Mouse (Mus musculus) liver, embryonic 16.5 days (tissue): ENCODE results near the gene Apobec4. TPM values are rescaled to one million over a fixed set of nuclear protein-coding genes. Genes with fewer than 3 reads are reported as not detected.

Experiments
- ATAC-seq: fragments of 200-750 bp; cut with Nextera tagmentation; 2 replicates; pipeline ENCODE4 v1.8.0; 2017; ENCODE audit warnings: low read depth, mild to moderate bottlenecking, moderate number of reproducible peaks, moderate library complexity
- H3K27ac ChIP-seq: fragments of 300-500 bp; sonication (generic); 2 replicates; pipeline ENCODE4 v1.5.1; 2014; ENCODE audit warnings: mild to moderate bottlenecking, low read length
- H3K27me3 ChIP-seq: fragments of 300-500 bp; sonication (generic); 2 replicates; pipeline ENCODE4 v1.6.1; 2014; ENCODE audit warnings: low read depth, low read length, mixed read lengths; ENCODE audit not compliant: control insufficient read depth, insufficient read depth
- H3K36me3 ChIP-seq: fragments of 300-500 bp; sonication (generic); 2 replicates; pipeline ENCODE4 v1.6.1; 2014; ENCODE audit warnings: mild to moderate bottlenecking; ENCODE audit not compliant: control insufficient read depth, insufficient read depth
- H3K4me1 ChIP-seq: fragments of 300-500 bp; sonication (generic); 2 replicates; pipeline ENCODE4 v1.6.1; 2014; ENCODE audit warnings: low read depth, low read length, mixed read lengths; ENCODE audit not compliant: control insufficient read depth
- H3K4me2 ChIP-seq: fragments of 300-500 bp; sonication (generic); 2 replicates; pipeline ENCODE4 v1.6.1; 2014; ENCODE audit warnings: low read depth, low read length, mixed read lengths
- H3K4me3 ChIP-seq: fragments of 300-500 bp; sonication (generic); 2 replicates; pipeline ENCODE4 v1.5.1; 2014; ENCODE audit warnings: low read depth, mild to moderate bottlenecking, low read length
- H3K9ac ChIP-seq: fragments of 300-500 bp; sonication (generic); 2 replicates; pipeline ENCODE4 v1.6.1; 2014; ENCODE audit warnings: low read depth, low read length
- H3K9me3 ChIP-seq: fragments of 300-500 bp; sonication (generic); replicated peaks from 2 replicates; pipeline ENCODE4 v1.6.1; 2016; ENCODE audit warnings: low read length; ENCODE audit not compliant: control insufficient read depth
- WGBS: fragments of 180-500 bp; shearing (Covaris S2); extraction: QIAGEN DNeasy Blood & Tissue Kit; methylation state at CpG from one replicate; pipeline ENCODE4 v1.1.7; 2014; ENCODE audit not compliant: insufficient replicate concordance; 5-methylcytosine and 5-hydroxymethylcytosine counted together
- polyA plus RNA-seq: library from polyadenylated mRNA; unstranded; fragments of >200 nt; fragmentation: Nextera tagmentation; extraction: Ambion mirVana; gene quantifications from 2 replicates; pipeline ENCODE4 v1.2.1, GENCODE M21; 2015

Gene Apobec4
- polyA plus RNA-seq: not detected in 2 replicates

DNA sequence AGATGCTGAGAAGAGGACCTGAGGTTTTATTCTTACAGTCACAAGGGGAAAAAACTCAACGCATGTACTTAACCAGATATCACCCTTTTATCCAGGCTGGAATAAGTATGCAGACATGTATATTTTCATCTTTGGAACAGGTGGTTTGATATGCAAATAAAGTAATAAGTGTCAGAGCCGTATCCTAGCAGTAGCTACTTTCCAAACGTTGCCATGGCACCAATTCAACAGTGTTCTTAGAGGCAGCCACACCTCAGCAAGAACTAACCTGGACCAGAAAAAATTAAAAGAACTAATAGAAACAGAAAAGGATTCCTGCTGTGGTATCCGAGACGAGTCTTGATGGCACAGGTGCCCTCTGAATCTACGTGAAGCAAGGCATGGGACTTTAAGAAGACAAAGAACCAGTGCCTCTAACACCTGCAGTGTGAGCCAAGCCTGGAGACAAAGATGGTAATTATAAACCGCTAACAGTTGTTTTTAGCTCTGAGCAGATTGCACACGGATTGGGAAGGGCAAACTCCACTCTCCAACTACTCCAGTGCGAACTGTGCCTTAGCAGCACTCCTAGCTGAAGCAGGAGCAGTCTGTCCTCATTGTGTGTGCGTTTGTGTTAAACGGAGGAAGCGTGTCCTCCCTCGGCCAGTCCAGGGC, at the start of gene Apobec4:
Gene Apobec4, plus strand, starts transcription at position 240 of the 654 bp plus-strand sequence.
- Histone ChIP-seq H3K27ac (no peak within 1 kb of the TSS), H3K4me3 (no peak within 1 kb of the TSS), H3K36me3 (no peaks in the 10 kb centered on the region), H3K4me2 (no peak within 1 kb of the TSS), H3K4me1 (no peaks in the 10 kb centered on the region), H3K27me3 (no peaks in the 10 kb centered on the region), H3K9me3 (no peaks in the 10 kb centered on the region), H3K9ac (no peak within 1 kb of the TSS)
- no peak for ATAC-seq
- 58% methylated on average over 13 of the region's 13 CpGs for WGBS

DNA sequence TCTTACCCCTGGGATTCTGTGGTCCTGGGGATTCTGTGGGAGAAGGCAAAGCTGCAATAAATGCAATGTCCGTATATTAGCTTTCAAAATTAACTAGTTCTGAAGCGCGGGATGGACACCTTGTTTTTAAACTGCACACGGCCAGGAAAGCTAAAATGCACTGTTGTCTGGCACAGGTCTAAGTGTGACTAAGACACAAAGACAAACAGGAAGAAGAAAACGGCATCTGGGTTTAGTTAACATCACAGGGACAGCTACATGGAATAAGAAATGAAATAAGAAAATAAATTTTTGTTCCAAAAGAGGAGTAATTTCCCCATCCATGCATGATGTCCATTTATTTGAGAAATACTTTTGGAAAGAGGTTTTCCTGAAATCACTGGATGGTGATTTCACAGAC, 49.3 kb upstream of the Apobec4 start:
- Histone ChIP-seq H3K27me3 (no peaks in the 10 kb centered on the region), H3K4me3 (no peak overlapping the region), H3K9me3 (no peaks in the 10 kb centered on the region), H3K4me1 (no peaks in the 10 kb centered on the region), H3K9ac (no peak overlapping the region), H3K36me3 (no peaks in the 10 kb centered on the region), H3K4me2 (no peak overlapping the region), H3K27ac (no peak overlapping the region)
- 66% methylated on average over 5 of the region's 5 CpGs for WGBS
- no peak for ATAC-seq

DNA sequence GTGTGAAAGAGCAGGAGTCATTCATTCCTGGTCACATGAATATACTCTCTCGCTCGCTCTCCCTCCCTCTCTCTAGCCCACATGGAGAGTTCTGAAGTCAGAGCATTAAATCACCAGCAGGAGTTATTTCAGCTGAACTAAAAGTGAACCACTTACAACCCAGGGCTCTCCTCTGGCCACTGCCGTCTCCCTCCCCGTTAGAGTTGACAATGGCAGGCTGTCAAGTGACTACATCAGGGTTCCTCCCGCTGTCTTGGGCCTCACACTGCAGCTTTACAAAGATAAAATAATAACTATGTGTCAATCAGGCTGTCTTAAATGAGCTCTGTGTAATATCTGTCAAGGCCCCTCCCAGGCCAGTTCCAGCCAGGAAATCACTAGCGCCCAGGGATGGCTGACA, 47.4 kb upstream of the Apobec4 start:
- H3K4me3 ChIP-seq: no peak overlapping the region
- H3K4me2 ChIP-seq: no peak overlapping the region
- ATAC-seq: no peak
- no peaks in the 10 kb centered on the region for H3K4me1 ChIP-seq
- no peaks in the 10 kb centered on the region for H3K27me3 ChIP-seq
- no peak overlapping the region for H3K27ac ChIP-seq
- H3K9ac ChIP-seq: no peak overlapping the region
- H3K9me3 ChIP-seq: no peaks in the 10 kb centered on the region
- 50% methylated on average over 6 of the region's 6 CpGs for WGBS
- H3K36me3 ChIP-seq: no peaks in the 10 kb centered on the region

DNA sequence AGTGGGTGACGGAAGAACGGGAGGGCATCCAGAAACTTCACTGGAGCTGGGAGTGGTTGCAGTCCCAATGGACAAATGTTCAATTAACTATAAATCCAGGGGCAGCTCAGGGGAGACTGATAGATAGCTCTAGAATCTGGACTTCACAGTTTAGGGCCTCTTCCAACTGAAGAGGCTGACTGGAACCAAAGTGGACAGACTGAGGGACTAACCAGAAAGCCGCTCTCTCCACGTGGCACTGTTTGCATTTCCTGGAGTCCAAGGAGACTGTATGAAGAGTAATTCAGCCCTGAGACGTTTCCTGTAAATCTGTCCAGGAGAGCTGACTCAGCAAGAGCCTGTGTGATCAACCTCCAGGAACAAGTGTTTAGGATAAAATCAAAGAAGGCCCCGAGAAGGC, 46.4 kb upstream of the Apobec4 start:
- no peaks in the 10 kb centered on the region for H3K27me3 ChIP-seq
- H3K27ac ChIP-seq: no peak overlapping the region
- H3K4me3 ChIP-seq: no peak overlapping the region
- 39% methylated on average over 6 of the region's 6 CpGs for WGBS
- H3K9ac ChIP-seq: no peak overlapping the region
- no peaks in the 10 kb centered on the region for H3K4me1 ChIP-seq
- H3K4me2 ChIP-seq: no peak overlapping the region
- H3K9me3 ChIP-seq: no peaks in the 10 kb centered on the region
- no peaks in the 10 kb centered on the region for H3K36me3 ChIP-seq
- no peak for ATAC-seq

DNA sequence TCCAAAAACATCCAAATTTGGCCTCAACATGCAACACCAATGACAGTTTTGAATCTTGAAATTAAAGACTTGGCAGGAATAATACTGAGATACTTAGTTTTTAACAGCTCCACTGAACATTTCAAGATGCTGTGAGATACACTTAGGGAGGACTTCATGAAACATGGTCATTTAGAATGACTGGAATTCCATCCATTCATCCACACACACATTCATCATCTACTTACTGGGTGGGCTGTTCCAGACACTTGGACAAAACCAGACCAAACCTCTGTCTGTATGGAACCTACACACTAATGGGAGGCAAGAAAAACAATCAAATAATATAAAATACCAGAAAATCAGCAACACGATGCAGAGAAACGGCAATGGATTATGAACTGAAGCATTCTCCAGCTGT, 42.8 kb upstream of the Apobec4 start:
- H3K27ac ChIP-seq: no peak overlapping the region
- no peaks in the 10 kb centered on the region for H3K27me3 ChIP-seq
- 63% methylated on average over 2 of the region's 2 CpGs for WGBS
- H3K9me3 ChIP-seq: no peaks in the 10 kb centered on the region
- H3K4me2 ChIP-seq: no peak overlapping the region
- no peak overlapping the region for H3K9ac ChIP-seq
- no peak for ATAC-seq
- H3K4me1 ChIP-seq: no peaks in the 10 kb centered on the region
- H3K36me3 ChIP-seq: no peaks in the 10 kb centered on the region
- no peak overlapping the region for H3K4me3 ChIP-seq

DNA sequence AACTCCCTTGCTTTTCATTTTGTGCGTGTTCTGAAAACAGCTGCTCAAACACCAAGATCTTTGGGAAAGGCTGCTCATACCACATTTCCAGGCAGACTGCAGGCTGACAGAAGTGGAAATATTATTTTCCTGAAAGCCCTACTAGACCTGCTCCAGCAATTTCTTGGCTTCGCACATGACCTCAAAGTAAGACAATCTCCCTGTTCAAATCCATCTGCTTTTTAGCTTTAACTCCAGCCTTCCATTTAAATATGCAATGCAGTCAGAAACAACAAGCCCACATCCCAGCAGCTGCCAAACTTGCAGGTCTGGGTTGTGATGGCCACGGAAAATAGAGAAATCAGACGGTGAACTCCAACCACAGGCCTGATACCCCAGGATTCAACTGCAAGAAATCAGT, 39.3 kb upstream of the Apobec4 start:
- no peaks in the 10 kb centered on the region for H3K9me3 ChIP-seq
- H3K27me3 ChIP-seq: no peaks in the 10 kb centered on the region
- 62% methylated on average over 4 of the region's 4 CpGs for WGBS
- no peak overlapping the region for H3K27ac ChIP-seq
- H3K36me3 ChIP-seq: no peaks in the 10 kb centered on the region
- no peak overlapping the region for H3K4me3 ChIP-seq
- H3K4me2 ChIP-seq: no peak overlapping the region
- H3K9ac ChIP-seq: no peak overlapping the region
- no peaks in the 10 kb centered on the region for H3K4me1 ChIP-seq
- ATAC-seq: no peak

DNA sequence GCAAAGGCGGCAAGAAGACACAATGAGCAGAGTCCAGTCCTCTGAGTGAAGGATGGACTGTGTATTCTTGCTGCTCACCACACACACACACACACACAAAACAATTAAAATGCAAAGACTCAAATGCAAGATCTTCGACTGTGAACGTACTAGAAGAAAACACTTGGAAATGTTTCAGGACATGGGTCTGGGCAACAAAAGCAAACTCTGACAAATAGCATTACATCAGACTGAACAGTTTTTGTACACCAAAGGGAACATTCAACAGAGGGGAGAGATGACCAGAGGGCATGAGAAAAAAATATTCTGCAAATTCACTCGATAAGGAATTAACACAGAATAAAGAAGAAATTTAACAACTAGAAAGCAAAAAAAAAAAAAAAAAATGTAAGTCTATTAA, 36.4 kb upstream of the Apobec4 start:
- Histone ChIP-seq H3K9ac (no peak overlapping the region), H3K27ac (no peak overlapping the region), H3K4me2 (no peak overlapping the region), H3K4me1 (no peaks in the 10 kb centered on the region), H3K4me3 (no peak overlapping the region), H3K9me3 (no peaks in the 10 kb centered on the region), H3K36me3 (no peaks in the 10 kb centered on the region), H3K27me3 (no peaks in the 10 kb centered on the region)
- WGBS: 61% methylated on average over 4 of the region's 4 CpGs
- ATAC-seq: no peak

DNA sequence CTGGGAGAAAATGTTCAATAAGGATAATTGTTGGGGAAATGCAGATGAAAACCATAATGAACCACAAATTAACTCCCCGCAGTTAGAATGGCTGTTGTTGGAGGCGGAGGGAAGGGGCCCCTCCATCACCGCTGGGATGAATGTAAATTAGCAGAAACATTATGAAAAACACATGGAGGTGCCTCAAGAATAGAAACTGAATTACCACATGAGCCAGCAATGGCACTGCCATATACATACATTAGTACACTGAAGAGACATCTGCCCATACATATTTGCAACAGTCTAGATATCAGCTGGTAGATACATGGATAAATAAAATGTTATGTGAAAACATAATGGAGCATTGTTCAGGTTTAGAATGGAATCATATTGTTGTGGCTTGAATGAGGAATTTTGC, 35.9 kb upstream of the Apobec4 start:
- Histone ChIP-seq H3K27me3 (no peaks in the 10 kb centered on the region), H3K4me3 (no peak overlapping the region), H3K9ac (no peak overlapping the region), H3K4me2 (no peak overlapping the region), H3K4me1 (no peaks in the 10 kb centered on the region), H3K27ac (no peak overlapping the region), H3K36me3 (no peaks in the 10 kb centered on the region), H3K9me3 (no peaks in the 10 kb centered on the region)
- ATAC-seq: no peak
- 73% methylated on average over 3 of the region's 3 CpGs for whole genome bisulfite sequencing

DNA sequence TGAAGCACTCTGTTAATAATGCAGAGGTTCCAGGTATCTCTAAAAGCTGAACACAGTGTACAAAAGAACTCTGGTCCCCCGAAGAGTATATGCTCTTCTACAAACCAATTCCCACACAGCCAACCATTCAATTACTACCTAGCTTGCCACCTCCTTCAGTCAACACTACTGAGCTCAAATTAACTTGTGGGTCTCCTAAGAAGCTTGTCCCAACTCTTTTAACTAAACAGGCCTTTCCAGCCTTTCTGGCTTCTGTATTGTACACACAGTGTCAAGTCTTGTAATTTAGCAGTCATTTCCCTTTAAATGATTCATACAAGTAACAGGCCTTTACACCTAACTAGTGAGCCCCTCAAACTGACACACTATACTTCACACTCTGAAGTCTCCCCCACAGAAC, 33.0 kb upstream of the Apobec4 start:
- H3K36me3 ChIP-seq: no peaks in the 10 kb centered on the region
- no peaks in the 10 kb centered on the region; the same call in 1 of the 2 replicates for H3K4me1 ChIP-seq
- no peaks in the 10 kb centered on the region for H3K27me3 ChIP-seq
- no peak overlapping the region for H3K27ac ChIP-seq
- no peak for ATAC-seq
- no peaks in the 10 kb centered on the region for H3K9me3 ChIP-seq
- WGBS: 65% methylated on average over 1 of the region's 1 CpGs
- H3K9ac ChIP-seq: no peak overlapping the region
- no peak overlapping the region for H3K4me3 ChIP-seq
- H3K4me2 ChIP-seq: no peak overlapping the region
